Mouse (Mus musculus): Measurements from ENCODE around the gene Prr5l.

Prr5l gene

DNA sequence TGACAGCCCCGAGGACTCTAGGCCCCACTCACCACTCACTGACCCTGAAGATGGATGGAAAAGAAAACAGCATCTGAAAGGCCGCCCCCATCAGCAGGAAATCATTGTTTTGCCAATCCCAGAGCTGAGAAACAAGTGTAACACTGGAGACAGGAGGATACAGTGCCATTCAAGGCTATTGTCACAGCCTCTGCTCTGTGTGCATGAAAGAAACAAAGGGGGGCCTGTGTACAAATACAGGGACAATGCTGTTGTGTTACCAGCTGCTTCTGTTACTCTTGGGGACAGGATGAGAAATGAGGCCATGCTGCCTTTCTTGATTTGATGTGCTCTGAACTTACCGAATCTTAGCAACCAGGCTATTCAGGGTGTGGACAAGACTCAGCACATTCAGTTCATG is at the start of gene Prr5l:
Prr5l (minus strand) TSS at position 30 of the 400 bp plus-strand sequence.
- DNase-seq (ENCODE audit: low read depth, low spot score), result no peak

DNA sequence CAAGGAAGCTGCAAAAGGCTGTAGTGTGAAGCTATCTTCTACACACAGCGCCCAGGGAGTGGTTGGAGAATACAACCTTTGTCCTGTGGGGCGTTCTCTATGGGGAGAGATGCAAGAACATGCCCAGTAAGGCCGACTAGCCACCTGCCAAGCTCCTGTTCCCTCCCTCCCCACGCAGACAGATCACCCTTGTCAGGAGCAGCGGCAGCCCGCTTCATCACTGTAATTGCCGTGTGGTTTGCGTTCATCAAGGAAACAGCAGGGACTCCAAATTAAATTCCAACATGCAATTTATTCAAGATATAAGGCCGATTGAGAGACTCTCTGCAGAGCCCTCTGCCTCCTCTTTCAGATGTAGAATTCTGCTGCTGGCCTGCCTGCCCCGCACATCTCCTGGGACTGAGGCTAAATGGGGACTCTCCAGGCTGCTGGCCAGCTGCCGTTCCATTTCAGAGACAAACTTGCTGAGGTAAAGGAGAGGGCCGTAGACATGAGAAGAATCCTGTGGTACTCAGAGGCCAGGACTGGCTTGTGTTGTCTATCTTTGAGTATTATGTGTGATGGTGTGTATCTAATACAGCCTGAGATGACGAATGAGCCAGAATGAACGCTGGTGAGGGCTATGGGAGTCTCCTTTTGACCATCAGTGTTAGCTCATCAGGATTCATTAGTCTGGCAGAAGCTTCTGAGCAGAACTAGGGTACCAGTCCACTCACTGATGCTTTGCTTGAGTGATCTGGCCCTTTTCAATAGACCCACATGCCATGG is 49.5 kb upstream of the Prr5l start:
- no peak for DNase-seq (ENCODE audit: low read depth, low spot score)

DNA sequence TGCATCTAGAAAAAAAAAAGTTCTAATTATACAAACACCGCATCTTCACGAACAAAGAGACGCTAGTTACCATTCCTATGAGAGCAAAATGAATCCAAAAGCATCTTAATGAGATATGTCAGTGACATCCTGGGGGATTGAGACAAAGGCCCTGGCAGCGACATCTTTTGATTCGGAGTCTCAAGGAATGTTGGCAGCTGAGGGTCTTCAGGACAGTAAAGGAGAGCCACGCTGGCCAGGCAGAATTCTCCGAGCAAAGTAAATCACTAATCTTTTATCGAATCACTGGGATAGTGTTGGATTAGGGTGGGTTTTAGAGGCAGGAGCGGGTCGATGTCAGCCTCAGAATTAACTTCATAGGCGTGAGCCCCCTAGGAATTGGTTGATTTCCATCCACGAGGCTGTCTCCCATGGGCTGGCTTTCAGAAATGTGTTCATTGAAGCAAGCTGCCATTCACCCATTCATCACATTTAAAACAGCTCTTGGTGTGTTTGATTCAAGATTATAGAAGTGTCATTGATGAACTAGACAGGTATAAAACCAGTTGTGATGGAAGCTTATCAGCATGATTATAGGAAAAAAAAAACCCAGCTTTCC is 42.9 kb upstream of the Prr5l start:
- no peak for DNase-seq (ENCODE audit: low read depth, low spot score)

DNA sequence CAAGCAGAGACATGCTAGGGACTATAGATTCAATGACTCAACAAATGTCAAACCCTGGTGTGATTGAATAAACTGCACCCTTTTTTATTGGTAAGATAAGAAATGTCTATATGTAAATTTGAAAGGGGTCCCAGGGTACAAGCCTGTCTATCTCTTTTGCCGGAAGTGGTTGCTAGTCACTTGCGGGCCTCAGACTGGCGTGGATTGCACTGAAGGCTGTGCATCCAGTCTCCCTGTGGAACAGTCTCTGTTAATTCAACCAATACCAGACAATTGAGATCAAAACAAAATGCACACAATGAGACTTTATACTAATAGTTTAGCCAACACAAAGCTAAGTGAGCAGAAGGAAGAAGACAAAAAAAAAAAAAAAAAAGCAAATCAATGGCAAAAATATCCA is 42.4 kb upstream of the Prr5l start:
- DNase-seq (ENCODE audit: low read depth, low spot score), result no peak

DNA sequence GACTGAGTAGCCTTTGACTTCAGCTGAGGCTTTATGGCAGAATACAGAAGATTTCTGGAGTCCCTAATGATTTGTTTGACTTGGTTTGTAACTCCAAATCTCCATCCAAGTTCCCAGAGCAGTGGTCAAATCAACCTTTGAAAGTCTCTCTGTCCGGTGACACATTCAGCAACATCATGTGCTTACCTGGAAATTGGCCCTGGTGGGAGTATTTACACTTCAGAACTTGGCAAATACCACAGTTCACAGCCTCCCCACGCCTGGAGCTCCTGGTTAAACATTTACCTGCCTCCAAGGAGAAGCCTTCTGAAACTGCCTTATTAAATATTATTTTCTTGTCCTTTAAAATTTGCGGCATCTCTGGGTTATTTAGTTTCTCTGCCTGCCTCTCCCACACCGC is 40.4 kb upstream of the Prr5l start:
- no peak for DNase-seq (ENCODE audit: low read depth, low spot score)

DNA sequence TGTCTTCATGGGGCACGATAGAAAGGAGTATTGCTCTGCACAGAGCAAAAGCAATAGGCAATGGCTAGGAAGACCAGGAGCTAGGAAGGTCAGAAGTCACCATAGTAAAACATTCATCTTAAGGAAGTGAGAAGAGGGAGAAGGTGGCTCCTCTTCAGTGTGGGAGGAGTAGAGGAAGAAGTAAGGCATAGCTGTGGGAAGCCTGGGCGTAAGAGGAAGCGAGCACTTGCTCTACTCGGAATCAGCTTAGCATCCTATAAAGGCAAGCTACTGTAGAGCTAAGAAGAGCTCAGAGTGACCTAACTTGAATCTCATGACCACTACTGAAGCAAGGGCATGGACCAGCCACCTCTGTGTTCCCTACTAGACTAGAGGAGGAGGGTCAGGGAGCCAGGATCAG is 39.5 kb upstream of the Prr5l start:
- DNase-seq (ENCODE audit: low read depth, low spot score), result no peak

DNA sequence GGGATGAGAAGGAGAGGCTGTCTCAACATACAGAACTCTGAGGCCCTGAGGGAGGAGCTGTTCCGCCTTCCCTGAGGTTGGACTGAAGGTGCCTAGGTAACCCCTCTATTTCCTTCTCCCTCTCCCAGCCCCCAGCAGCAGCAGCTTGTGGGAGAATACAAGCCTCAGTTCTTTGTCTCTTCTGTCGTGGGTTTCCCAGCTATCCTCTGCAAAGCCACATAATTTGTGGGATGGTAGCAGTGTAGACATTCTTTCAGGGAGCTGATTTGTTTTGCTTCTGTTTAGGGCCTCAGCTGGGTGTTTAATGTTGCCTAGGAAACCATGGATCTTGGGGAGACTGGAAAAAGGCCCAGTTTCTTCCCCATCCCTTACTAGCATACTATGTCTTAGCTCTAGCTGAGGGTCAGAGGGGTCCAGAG is 37.3 kb upstream of the Prr5l start:
- DNase-seq (ENCODE audit: low read depth, low spot score), result no peak

DNA sequence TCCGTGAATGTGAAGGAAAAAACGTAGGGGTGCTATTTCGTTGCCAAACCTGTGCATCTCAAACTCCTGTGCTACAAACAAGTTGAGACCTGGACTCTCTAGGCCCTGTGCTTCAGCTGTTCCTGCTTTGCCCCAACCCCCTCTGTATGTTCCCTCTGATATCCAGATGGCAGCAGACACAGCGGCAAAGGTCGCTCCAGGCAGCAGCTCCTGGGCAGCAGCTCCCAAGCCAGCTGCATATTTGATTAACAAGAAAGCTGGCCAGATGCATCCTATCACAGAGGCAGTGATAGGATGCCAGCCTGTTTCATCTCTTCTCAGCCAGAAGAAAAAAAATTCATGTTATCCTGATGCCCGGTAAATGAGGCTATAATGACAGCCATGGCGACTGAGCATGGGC is 35.7 kb upstream of the Prr5l start:
- no peak for DNase-seq (ENCODE audit: low read depth, low spot score)

DNA sequence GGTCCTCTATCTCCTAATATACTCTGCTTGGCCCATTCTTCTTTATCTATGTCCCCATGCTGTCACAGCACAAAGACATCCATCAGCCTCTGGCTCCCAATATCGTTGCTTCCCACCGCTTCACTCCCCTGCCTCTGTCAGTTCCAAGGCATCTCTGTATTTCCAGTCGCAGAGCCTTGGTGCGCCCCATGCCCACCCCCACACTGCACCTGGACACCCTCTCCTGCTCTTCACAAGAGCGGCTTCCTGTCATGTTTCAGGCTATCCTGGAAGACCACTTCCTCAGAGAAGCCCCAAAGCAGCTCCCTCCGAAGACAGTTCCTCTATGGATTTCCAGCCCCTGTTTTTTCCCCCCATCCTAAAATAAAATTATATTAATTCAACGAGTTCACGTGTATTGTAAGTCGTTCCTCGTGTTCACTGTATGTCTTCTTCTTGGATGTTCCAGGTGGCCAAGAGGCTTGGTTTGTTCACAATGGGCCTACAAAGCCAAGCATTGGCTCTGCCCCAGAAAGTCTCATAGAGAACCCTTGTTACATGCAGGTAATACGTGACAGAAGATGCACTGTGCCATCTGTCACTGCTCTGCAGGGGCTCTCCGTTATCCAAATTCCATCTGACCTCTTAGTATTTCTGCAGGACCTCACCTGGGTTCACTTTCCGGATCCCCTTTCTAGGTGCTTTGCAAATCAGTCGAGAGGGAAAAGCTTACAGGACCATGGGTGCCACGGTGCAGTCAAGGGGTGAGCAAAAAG is 26.7 kb upstream of the Prr5l start:
- no peak for DNase-seq (ENCODE audit: low read depth, low spot score)

DNA sequence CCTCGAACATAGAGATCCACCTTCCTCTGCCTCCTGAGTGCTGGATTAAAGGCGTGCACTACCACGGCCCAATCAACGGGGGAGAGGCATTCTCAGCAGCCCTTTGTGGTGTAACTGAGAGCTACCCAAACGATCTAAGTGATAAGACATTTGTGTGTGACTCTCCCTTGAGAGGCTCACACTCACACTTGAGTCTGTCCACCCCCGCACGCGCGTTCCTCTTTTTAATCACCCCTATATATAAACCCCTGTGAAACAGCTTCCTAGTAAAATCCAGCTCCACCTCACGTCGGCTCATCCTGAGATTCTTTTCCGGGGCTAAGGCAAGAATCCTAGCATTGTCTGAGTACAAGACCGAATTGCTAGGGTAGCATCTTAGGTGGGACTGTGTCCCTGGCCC is 25.9 kb upstream of the Prr5l start:
- no peak for DNase-seq (ENCODE audit: low read depth, low spot score)

DNA sequence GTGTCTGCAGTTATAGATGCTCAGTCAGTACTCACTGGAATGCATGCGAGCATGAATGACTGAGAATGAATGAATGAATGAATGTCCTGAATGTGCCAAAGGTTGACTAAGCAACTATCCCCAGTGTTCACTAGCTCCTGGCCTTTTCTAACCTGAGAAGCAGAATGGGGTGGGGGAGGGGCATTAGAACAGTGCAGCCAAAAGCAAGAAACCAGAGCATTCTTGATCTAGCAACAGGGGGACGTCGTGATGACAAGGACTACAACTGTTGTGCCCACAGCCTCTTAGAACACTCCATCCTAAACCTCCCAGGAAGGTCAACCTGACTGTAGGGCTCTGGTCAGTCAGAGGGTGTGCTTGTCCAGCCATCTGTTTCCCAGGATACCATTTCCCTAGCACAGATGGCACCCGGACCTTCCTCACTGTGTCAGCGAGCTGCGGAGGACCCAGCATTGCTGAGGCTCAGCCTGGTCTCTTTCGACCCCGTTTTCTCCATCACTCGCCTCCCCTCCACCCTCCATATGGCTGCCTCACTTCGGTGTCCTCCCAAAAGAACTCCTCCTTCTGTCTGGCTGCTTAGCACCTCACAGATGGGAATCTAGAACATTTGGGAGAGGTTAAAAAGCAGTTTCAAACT is 24.7 kb upstream of the Prr5l start:
- no peak for DNase-seq (ENCODE audit: low read depth, low spot score)

DNA sequence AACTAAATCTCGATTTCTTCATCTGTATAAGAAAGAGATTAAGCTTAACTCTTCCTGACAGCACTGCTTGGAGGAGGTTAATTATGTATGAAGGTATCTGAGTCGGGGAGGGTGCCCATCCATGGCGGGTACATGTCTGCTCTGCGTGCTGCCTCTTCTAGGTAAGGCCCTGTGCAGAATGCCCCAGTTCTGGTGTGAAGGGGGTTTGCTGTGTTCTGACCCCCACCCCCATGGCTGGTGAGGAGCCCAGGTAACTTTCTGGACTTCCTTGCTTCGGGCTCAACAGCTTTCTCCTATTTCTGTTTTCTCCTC is 23.5 kb upstream of the Prr5l start:
- DNase-seq (ENCODE audit: low read depth, low spot score), result no peak

DNA sequence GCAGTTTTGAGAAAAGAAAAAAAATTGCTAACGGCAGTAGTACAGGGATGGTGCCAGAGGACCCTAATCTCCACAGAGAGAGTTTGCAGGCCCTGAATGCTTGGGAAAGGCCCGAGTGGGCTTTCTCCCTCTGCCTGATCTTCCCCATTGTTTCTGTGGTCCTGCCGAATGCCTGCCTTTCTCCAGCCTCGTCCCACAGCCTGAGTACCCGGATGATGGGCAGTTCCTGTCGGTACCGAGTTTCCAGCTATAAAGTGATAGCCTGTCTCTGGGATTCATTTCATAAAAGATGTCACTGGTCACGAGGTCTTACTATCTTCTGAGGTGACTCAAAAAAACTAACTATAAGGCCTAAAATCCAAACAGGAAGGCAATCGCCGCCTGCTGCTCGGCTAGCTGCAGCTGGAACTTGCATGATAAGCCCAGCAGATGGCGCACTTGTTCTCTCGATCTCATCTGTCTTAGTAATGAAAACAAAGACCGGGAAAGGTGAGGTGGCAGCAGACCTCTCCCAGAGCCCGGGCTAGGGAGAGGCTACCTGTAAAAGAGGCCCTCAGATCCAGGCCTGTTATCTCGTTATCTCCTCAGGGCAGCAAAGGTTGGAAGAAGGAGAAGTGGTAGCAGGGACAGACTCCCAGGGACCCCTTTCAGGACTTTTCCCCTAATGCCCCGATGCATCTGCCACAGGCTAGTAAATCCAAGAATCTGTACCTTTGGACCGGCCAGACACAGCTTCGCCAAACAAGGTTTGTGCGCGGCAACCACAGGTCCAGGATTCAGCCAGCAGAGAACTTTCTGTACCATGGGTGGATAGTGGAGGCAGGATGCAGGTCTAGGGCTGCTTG is 22.9 kb upstream of the Prr5l start:
- DNase-seq (ENCODE audit: low read depth, low spot score), result peak; percentile 79

DNA sequence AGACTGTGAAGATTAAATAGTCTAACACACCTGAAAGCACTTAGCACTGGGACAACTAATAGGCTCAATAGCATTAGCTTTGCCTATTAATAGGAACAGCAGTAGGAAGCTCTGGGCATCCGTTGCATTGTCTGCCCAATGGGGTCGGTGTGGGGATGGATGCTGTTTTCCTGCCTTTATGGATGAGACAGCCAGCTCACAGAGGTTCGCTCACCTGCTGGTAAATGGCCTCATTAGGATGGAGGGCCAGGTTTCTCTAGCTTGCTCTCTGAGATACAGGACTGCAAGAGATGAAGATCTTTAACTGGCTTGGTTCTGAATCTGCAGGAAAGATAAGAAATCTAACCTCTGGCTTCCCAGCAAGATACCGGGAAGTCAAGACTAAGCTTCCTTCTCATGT is 19.4 kb upstream of the Prr5l start:
- no peak for DNase-seq (ENCODE audit: low read depth, low spot score)

DNA sequence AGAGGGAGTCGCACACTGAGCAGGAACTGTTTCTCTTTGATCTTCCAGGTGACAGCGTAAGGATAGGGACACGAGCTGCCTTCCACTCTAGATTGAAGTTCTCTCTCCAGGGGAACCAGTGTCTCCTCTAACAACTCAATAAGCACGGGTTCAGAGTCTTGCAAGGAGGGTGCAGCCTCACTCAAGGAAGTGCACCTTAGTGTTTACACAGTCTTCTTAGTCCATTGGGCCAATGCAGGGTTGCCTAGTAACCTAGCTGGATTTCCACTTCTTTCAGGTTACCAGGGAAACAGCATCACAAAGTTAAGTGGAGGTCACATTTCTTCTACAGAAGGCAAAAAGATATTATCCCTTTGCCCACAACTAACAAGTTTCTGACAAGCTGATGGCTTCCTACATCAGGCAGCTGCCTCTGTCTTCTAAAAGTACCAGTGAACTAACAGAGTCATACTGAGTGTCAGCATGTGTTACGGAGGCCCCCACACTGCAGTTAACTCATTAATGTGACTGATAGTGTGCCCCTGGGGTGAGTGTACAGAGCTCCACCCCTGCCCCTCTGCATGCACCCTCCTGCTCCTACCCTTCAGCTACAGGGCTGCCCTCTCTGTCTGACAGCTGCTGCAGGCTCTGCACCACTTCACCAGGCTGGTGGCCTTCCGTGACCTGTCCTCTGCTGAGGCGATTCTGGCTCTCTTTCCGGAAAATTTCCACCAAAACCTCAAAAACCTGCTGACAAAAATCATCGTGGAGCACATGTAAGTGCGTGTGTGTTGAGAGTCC is 13.8 kb upstream of the Prr5l start:
- no peak for DNase-seq (ENCODE audit: low read depth, low spot score)

DNA sequence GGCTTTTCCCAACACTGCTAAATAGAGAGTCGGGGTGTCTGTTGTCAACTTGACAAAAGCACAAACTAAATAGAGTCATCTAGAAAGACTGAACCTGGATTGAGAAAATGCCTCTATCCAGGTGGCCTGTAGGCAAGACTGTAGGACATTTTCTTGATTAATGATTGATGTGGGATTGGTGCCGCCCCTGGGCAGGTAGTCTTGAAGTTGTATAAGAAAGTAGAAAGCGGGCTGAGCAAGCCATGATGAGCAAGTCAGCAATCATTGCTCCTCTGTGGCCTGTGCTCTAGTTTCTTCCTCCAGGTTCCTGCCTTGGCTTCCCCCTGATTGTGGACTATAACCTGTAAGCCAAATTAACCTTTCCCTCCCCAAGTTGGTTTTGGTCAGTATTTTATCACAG is 11.3 kb upstream of the Prr5l start:
- no peak for DNase-seq (ENCODE audit: low read depth, low spot score)

DNA sequence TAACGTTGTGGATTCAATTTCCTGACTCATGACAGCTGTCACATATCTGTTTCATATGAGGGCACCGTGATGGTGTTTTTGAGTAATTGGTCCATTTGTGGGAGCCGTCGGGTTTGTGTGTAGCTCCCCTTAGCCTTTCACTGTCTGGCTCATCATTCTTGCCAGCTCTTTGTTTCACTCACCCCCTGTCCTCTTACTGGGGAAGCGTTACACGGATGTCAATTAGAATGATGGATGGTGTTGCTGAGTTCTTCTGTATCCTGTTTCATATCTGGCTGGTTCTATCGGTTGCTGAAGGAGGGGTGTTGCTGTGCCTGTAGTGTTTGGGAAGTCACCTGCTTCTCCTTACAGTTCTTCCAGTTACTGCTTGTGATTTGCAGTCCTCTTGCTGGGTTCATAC is 8.3 kb upstream of the Prr5l start:
- no peak for DNase-seq (ENCODE audit: low read depth, low spot score)

DNA sequence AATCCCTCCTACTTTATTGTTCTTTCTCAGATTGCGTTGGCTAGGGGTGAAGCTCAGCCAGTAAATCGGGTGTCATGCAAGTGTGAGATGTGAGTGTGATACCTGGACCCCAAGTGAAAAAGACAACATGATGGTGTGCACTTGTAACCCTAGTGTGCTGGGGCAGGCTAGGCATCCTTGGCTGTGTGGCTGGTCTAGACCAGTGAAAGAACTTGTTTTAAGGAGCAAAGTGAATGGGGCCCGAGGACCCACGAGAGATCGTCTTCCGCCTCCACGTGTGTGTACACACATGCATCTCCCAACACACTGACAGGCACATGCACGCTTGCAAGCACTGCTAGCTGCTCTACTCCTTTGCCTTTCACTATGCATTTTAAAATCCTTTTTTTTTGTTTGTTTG is 6.1 kb upstream of the Prr5l start:
- no peak for DNase-seq (ENCODE audit: low read depth, low spot score)

DNA sequence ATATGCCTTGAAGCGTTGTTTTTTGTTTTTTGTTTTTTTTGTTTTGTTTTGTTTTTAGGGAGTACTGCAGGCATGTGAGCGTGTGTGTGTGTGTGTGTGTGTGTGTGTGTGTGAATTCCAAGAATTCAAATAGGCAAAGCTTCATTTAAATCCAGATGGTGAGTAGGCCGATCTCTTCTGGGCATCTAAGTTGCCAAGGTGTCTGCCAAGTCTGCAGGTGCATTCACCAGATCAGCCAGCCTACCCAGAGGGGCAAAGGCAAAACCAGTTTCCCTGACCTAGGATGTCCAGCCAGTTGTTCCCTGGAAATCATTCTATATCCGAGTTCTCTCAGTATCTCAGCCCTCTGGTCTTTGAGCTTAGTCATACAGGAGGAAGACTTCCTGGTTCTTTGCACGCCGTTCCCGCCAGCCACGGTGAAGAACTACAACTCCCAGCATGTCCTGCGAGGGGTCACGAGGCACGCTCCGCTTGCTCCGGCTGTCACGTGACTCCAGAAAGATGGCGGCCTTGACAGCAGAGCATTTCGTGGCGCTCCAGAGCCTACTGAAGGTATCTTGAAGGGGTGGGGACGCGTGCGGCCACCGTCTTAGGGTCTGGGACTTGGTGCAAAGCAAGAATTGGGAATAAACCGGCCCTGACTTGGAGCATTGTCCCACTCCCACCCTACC is 3.1 kb upstream of the Prr5l start, which contains the start of gene Commd9:
Commd9 (plus strand) TSS at position 480 of the 671 bp plus-strand sequence.
- peak; percentile 80 for DNase-seq (ENCODE audit: low read depth, low spot score)

DNA sequence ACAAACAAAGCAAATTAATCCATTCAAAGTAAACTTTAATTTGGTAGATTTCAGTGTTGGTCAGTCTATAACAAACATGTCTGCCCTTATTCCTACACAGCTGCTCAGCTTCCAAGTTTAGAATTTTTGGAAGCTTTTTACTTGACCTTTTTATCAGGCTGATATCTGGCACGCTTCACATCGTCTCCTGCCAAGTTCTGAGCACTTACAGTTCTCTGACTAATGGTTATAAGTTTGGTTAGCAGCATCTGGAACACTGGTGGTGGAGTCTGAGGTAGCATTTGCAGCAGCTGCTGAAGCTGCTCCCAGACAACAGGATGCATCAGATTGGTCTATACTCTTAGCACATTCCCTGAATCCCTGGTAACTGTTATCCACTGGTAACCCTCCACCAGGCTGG is 1.5 kb upstream of the Prr5l start:
- DNase-seq (ENCODE audit: low read depth, low spot score), result no peak

Data from retina, postnatal 7 days (tissue).